Mouse (Mus musculus) lung, embryonic 16.5 days (tissue): ENCODE results near the gene Cd200r1. TPM values are rescaled to one million over a fixed set of nuclear protein-coding genes. Genes with fewer than 3 reads are reported as not detected.

Experiments used
- ATAC-seq: fragments of 200-750 bp; cut with Nextera tagmentation; 2 replicates; pipeline ENCODE4 v1.8.0; 2017; ENCODE audit warnings: low read depth, mild to moderate bottlenecking, moderate library complexity
- H3K27ac ChIP-seq: fragments of 300-500 bp; sonication (generic); 2 replicates; pipeline ENCODE4 v1.5.1; 2014; ENCODE audit warnings: mild to moderate bottlenecking, control low read depth, low read length
- H3K27me3 ChIP-seq: fragments of 300-500 bp; sonication (generic); 2 replicates; pipeline ENCODE4 v1.6.1; 2014; ENCODE audit warnings: low read depth, low read length, mixed read lengths; ENCODE audit not compliant: control insufficient read depth, insufficient read depth
- H3K36me3 ChIP-seq: fragments of 300-500 bp; sonication (generic); 2 replicates; pipeline ENCODE4 v1.6.1; 2014; ENCODE audit warnings: low read length; ENCODE audit not compliant: control insufficient read depth, insufficient read depth
- H3K4me1 ChIP-seq: fragments of 300-500 bp; sonication (generic); replicated peaks from 2 replicates; pipeline ENCODE4 v1.6.1; 2014; ENCODE audit warnings: low read length, mixed read lengths; ENCODE audit not compliant: control insufficient read depth, insufficient read depth
- H3K4me2 ChIP-seq: fragments of 300-500 bp; sonication (generic); 2 replicates; pipeline ENCODE4 v1.6.1; 2014; ENCODE audit warnings: low read depth, low read length, control low read depth
- H3K4me3 ChIP-seq: fragments of 300-500 bp; sonication (generic); 2 replicates; pipeline ENCODE4 v1.5.1; 2014; ENCODE audit warnings: mild to moderate bottlenecking, low read length, control low read depth
- H3K9ac ChIP-seq: fragments of 300-500 bp; sonication (generic); 2 replicates; pipeline ENCODE4 v1.6.1; 2014; ENCODE audit warnings: low read length, control low read depth
- H3K9me3 ChIP-seq: fragments of 300-500 bp; sonication (generic); 2 replicates; pipeline ENCODE4 v1.6.1; 2016; ENCODE audit warnings: low read length; ENCODE audit not compliant: control insufficient read depth
- WGBS: fragments of 180-500 bp; shearing (Covaris S2); extraction: QIAGEN DNeasy Blood & Tissue Kit; methylation state at CpG from one replicate; pipeline ENCODE4 v1.1.7; 2014; 5-methylcytosine and 5-hydroxymethylcytosine counted together
- polyA plus RNA-seq: library from polyadenylated mRNA; unstranded; fragments of >200 nt; fragmentation: Nextera tagmentation; extraction: Ambion mirVana; gene quantifications from 2 replicates; pipeline ENCODE4 v1.2.1, GENCODE M21; 2015

The Cd200r1 gene
- polyA plus RNA-seq, result 1.1 and 1.2 TPM in 2 replicates

DNA sequence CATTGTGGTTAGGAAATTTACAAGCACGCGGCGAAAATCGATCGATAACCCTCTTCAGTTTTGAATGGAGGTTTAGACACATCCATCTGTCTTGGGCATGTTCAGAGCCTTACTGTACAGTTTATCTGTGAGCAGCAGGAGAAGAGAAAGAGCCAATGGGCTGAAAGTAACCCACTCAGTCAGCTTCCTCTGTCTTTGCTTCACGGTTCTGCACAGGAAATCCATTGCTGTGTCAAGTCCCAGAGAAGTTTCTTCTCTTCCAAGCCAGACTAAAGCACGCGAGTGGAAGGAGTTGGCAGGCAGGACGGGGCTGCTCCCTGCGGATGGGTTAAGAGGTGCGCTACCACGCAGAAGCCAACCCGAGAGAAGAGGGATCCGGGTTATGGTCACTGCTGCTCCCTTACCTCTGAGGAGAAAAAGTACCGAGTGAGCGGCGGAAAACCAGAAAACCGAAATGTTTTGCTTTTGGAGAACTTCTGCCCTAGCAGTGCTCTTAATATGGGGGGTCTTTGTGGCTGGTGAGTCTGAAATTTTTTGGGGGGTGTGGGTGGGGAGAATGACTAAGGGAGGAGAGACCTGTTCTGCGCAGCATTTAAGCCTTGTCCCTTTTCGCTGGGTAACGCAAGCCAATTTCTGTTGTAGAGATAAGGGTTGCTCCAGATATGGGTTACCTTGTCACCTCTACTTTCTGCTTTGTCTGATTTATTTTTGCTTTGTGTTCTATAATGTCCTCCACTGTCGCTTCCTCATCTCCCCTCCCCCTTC lies at the start of gene Cd200r1:
TSS of gene Cd200r1 (plus strand) at position 182 of the 765 bp plus-strand sequence.
- Histone ChIP-seq H3K36me3 (no peaks in the 10 kb centered on the region), H3K9ac (no peak within 1 kb of the TSS), H3K4me1 (no peaks in the 10 kb centered on the region), H3K4me3 (no peak within 1 kb of the TSS), H3K4me2 (no peak within 1 kb of the TSS), H3K9me3 (no peaks in the 10 kb centered on the region), H3K27me3 (no peaks in the 10 kb centered on the region), H3K27ac (no peak within 1 kb of the TSS)
- 69% methylated on average over 22 of the region's 22 CpGs for WGBS
- ATAC-seq, result no peak

DNA sequence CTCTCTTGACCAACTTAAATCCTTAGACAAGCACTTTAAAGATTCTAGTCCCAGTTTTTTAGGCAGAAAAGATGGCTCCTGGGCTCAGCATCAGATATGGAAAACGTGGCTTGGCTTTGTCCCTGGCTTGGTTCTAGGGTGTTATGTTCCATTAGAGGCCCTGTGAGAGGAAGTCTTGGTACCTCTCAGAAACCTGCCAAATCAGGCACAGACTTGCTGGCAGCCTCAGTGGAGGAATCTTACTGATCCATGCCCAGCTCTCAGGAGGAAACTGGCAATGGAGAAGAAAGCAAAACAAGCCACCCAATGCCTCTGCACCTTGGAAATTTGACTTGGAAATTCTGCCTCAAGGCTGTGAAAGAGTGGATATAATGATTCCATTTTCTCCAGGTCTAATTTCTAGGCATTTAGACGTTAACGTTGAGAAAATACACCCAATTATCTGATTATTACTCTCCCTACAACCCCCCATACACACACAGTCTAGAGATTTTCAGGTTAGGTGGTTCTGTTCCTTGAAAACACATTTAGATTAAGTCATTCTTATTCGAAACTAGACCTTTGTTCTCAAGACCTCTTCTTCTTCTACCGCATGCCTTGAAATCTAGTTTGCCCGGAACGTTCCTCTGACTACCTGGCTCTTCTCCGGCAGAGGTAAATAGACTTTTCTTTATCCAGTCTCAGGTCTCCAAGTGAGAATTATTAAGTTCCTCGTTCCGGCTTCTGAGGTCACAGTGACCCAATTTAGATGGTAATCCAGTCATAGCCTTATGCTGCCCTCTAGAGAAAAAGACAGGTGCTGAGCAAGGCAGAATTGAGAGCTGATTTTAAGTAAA lies 49.0 kb upstream of the Cd200r1 start:
- Histone ChIP-seq H3K27me3 (no peaks in the 10 kb centered on the region), H3K4me3 (no peak overlapping the region), H3K4me2 (no peak overlapping the region), H3K4me1 (peaks cover 6% of the 10 kb centered on the region), H3K27ac (no peak overlapping the region), H3K36me3 (no peaks in the 10 kb centered on the region), H3K9me3 (no peaks in the 10 kb centered on the region), H3K9ac (no peak overlapping the region)
- WGBS, result 35% methylated on average over 10 of the region's 10 CpGs
- ATAC-seq, result peak; percentile 46; the same call in 1 of the 2 replicates

DNA sequence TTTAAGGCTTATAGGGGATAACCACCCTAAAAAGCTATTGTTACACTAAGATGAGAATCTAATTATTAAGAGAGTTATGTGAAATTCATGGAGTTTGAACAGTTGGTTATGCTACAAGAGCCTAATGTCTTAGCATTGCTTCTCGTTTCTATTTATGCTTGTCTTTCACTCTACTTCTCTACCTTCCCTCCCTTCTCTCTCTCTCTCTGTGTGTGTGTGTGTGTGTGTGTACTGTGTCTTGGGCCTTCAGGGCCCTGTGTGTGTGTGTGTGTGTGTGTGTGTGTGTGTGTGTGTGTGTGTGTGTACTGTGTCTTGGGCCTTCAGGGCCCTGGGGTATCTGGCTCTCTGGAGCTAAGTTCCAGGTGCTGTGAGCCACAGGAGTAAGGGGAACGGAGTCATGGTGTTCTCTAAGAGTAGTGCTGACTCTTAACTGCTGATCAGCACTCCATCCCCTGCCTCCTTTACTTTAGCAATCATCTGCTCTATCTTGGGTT lies 48.3 kb upstream of the Cd200r1 start:
- Histone ChIP-seq H3K27me3 (no peaks in the 10 kb centered on the region), H3K9me3 (no peaks in the 10 kb centered on the region), H3K9ac (no peak overlapping the region), H3K4me2 (no peak overlapping the region), H3K27ac (no peak overlapping the region), H3K4me1 (peaks cover 6% of the 10 kb centered on the region), H3K36me3 (no peaks in the 10 kb centered on the region), H3K4me3 (no peak overlapping the region)
- 81% methylated on average over 2 of the region's 2 CpGs for WGBS
- ATAC-seq, result no peak

DNA sequence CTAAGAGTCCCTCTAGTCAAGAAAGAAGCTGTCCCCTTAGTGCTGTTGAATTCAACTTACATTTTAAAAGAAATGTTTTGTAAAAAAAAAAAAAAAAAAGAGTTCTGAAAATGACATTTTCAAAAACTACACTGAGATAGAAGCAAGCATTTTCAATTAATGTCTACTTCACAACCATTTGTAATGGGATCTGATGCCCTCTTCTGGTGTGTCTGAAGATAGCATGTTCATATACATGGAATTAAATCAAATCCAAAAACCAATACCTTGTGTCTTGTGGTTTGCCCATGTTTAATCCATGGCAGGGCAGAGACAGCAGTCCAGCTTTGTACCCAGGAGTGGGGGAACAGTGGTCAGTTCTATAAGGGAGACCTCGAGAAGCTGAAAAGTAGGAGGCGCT lies 47.7 kb upstream of the Cd200r1 start:
- no peak overlapping the region for H3K9ac ChIP-seq
- 77% methylated on average over 2 of the region's 2 CpGs for WGBS

DNA sequence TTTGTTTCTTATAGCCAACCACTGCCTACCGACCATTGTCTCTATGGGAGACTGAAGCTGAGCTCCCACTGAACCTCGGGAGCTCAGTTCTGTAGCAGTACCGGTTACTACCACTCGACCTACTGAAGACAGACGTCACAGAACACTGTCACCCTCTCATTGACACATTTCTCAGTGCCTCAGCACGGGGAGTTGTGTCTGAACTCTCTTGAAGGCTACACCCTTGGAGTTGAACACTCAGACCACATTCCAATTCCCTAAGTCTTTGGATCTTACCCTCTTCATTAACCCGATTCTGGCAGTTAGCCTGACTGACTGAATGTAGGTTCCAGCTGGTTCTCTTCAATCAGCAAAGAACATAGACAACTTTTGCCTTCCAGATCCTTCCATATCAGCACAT lies 46.2 kb upstream of the Cd200r1 start:
- no peaks in the 10 kb centered on the region for H3K27me3 ChIP-seq
- no peaks in the 10 kb centered on the region for H3K36me3 ChIP-seq
- H3K4me3 ChIP-seq, result no peak overlapping the region
- H3K4me1 ChIP-seq, result peaks cover 18% of the 10 kb centered on the region
- no peaks in the 10 kb centered on the region for H3K9me3 ChIP-seq
- peak; percentile 67 for ATAC-seq
- H3K4me2 ChIP-seq, result no peak overlapping the region
- no peak overlapping the region for H3K9ac ChIP-seq
- H3K27ac ChIP-seq, result peak overlapping the region; percentile 51
- WGBS, result 46% methylated on average over 7 of the region's 7 CpGs

More for the DNA sequence above, 47.7 kb upstream of the Cd200r1 start:
- Histone ChIP-seq H3K4me2 (no peak overlapping the region), H3K27me3 (no peaks in the 10 kb centered on the region), H3K4me3 (no peak overlapping the region), H3K9me3 (no peaks in the 10 kb centered on the region), H3K27ac (no peak overlapping the region), H3K36me3 (no peaks in the 10 kb centered on the region), H3K4me1 (peaks cover 10% of the 10 kb centered on the region)
- no peak for ATAC-seq

DNA sequence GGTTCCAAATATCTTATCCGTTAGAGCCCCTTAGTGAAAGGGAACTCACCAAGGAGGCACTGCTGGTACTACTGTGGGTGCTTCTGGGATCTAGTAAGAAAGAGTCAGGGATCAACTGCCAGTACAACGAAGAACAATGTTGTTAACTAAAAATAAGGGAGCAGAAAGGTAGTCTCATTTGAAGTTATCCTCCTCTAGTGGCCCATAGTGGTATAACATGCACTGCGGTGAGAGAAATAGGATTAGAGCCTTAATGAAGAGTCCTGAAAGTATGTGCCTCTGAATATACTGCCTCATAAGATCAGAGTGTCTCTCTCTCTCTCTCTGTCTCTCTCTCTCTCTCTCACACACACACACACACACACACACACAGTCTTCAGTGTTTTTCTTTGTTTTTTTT lies 45.0 kb upstream of the Cd200r1 start:
- Histone ChIP-seq H3K4me1 (peaks cover 23% of the 10 kb centered on the region), H3K4me3 (no peak overlapping the region), H3K27ac (peak overlapping the region; percentile 85), H3K9me3 (no peaks in the 10 kb centered on the region), H3K9ac (no peak overlapping the region), H3K27me3 (no peaks in the 10 kb centered on the region), H3K36me3 (no peaks in the 10 kb centered on the region), H3K4me2 (no peak overlapping the region)
- ATAC-seq, result no peak
- 65% methylated on average over 3 of the region's 3 CpGs for WGBS

DNA sequence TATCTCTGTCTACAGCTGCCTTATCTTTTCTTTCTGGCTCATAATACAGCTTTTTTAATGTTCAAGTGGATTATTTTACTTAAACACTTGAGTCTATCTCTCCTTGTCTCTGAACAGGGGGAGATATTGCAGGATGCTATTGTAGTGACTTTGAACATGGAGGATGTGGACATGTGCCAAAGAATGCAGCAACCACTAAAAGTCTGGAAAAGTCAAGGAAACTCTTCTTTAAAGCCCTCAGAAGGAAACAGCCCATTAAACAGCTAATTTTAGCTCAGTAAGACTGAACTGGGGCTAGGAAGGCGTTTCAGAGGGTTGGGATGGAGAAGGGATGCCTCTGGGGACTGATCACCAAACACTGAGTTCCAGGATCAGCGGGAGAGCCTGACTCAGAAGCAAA lies 42.9 kb upstream of the Cd200r1 start:
- H3K36me3 ChIP-seq, result no peaks in the 10 kb centered on the region
- 47% methylated on average over 2 of the region's 2 CpGs for WGBS
- no peaks in the 10 kb centered on the region for H3K9me3 ChIP-seq
- no peak overlapping the region for H3K9ac ChIP-seq
- H3K4me1 ChIP-seq, result peaks cover 26% of the 10 kb centered on the region
- H3K4me2 ChIP-seq, result no peak overlapping the region
- H3K27me3 ChIP-seq, result no peaks in the 10 kb centered on the region
- H3K4me3 ChIP-seq, result no peak overlapping the region
- H3K27ac ChIP-seq, result peak overlapping the region; percentile 21; the same call in 1 of the 2 replicates
- ATAC-seq, result no peak

DNA sequence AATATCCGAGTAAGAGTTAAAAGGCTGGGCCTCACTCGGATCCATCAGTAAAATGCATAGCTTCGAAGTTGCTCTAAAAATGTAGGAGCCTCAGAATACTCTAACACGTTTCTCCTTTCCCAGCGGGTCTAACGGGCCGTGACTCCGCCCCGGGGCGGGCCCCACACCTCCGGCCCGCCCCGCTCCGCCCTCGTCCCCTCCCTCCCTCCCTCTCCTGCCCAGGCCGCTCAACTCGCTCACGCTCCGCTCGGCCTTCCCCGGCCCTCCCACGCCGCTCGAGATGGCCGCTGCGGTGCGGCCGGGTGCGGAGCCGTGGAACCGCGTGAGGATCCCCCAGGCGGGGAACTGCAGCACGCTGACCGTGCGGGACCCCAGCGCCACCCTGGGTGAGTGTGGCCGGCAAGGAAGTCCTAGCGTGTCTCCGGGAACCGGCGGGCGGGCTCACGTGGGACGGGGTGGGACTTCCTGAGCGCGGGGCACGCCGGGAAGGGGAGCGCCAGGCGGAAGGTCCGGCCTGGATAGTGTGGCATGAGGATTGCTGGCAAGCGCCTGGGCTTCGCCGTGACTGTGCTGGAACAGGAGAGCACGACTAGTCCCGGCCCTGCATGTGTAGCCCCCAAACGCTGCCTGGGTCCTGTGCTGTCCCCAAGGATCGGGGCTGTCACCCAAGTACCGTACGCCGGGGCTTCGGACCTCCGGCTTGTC lies 41.3 kb upstream of the Cd200r1 start, which contains the start of gene Nepro:
TSS of gene Nepro (plus strand) at position 219 of the 705 bp plus-strand sequence.
- Histone ChIP-seq H3K27me3 (no peaks in the 10 kb centered on the region), H3K4me1 (peaks cover 26% of the 10 kb centered on the region), H3K4me2 (peak within 1 kb of the TSS; percentile 92), H3K27ac (peak within 1 kb of the TSS; percentile 94), H3K9ac (peak within 1 kb of the TSS; percentile 96), H3K9me3 (no peaks in the 10 kb centered on the region), H3K36me3 (no peaks in the 10 kb centered on the region), H3K4me3 (peak within 1 kb of the TSS; percentile 95)
- 0% methylated on average over 58 of the region's 64 CpGs for whole genome bisulfite sequencing
- ATAC-seq, result peak; percentile 97
